Mouse (Mus musculus) thymus, postnatal 4 days (tissue): ENCODE results near the gene Nras.

Experiments used
- DNase-seq: peaks from one replicate; pipeline ENCODE4 v3.0.0; 2021

Nras gene

GRCm38 (mm10) chr3:103099667-103100066 lies 41.6 kb downstream of the Nras start:
- DNase-seq = no peak

GRCm38 (mm10) chr3:103100735-103101134 lies 42.6 kb downstream of the Nras start:
- no peak for DNase-seq

- DNase-seq = no peak
Observed at GRCm38 (mm10) chr3:103101194-103101593, 43.1 kb downstream of the Nras start.

- peak; percentile 49 for DNase-seq
Observed at GRCm38 (mm10) chr3:103101909-103102308, 43.8 kb downstream of the Nras start.

- DNase-seq = peak; percentile 96
Observed at GRCm38 (mm10) chr3:103102454-103103390, 44.6 kb downstream of the Nras start, which contains the start of gene Dennd2c. Dennd2c (plus strand) TSS chr3:103102604.

GRCm38 (mm10) chr3:103107565-103108240 lies 49.6 kb downstream of the Nras start:
- DNase-seq = no peak

GRCm38 (mm10) chr3:103112216-103112615 lies 54.1 kb downstream of the Nras start:
- DNase-seq = no peak
